Mouse (Mus musculus) left cerebral cortex, adult 2 months (tissue): ENCODE data around the gene Cdh18. TPM values are rescaled to one million over a fixed set of nuclear protein-coding genes. Genes with fewer than 3 reads are reported as not detected.
"Not testable (repeated sequence)": the region's sequence is repeated elsewhere in the genome, so short reads cannot be mapped to it uniquely, and the experiment has no call there.

Experiments
- DNase-seq, 2 experiments: peaks; one replicate each; pipeline ENCODE4 v3.0.0; 2021 to 2022; ENCODE audit warnings: low spot score in 2 of 2, mixed read lengths in 1 of 2; ENCODE audit errors: extremely low spot score in 1 of 2
- H3K27ac ChIP-seq: fragments of 200-600 bp; 2 replicates; pipeline ENCODE4 v1.8.1; 2022
- H3K4me3 ChIP-seq: fragments of 200-600 bp; 2 replicates; pipeline ENCODE4 v1.8.1; 2022
- CTCF ChIP-seq: fragments of 200-600 bp; IDR thresholded peaks from 2 replicates; pipeline ENCODE4 v1.8.1; 2022; ENCODE audit warnings: antibody characterized with exemption, mild to moderate bottlenecking, moderate library complexity
- intact Hi-C: fragments of 180-260 bp; cut with DNase I; formaldehyde crosslinking; loops from one replicate; pipeline ENCODE4 v1.15.1; 2025
- total RNA-seq, 2 experiments: library from RNA; stranded (reverse); gene quantifications; 2 replicates each; pipeline ENCODE4 v1.2.3; 2021

The Cdh18 gene
- total RNA-seq, 2 experiments from 2014 or later: 27.3 to 32.9 TPM

GRCm38 (mm10) chr15:23096601-23097000, 547.8 kb downstream of the Cdh18 start:
- Histone ChIP-seq H3K4me3 (no peak overlapping the region), H3K27ac (no peak overlapping the region)
- intact Hi-C loops: no loop called here
- DNase-seq: no peak
- TF ChIP-seq CTCF: no peak

GRCm38 (mm10) chr15:23104668-23105380, 556.0 kb downstream of the Cdh18 start:
- no peak for TF ChIP-seq CTCF
- intact Hi-C loops: no loop called here
- DNase-seq: no peak
- no peak overlapping the region for H3K4me3 ChIP-seq
- H3K27ac ChIP-seq: no peak overlapping the region

- no peak overlapping the region for H3K27ac ChIP-seq
- no peak overlapping the region for H3K4me3 ChIP-seq
- intact Hi-C loops: no loop called here
- no peak for TF ChIP-seq CTCF
- no peak for DNase-seq
These were observed 586.3 kb downstream of the Cdh18 start for GRCm38 (mm10) chr15:23134950-23135715.

DNA sequence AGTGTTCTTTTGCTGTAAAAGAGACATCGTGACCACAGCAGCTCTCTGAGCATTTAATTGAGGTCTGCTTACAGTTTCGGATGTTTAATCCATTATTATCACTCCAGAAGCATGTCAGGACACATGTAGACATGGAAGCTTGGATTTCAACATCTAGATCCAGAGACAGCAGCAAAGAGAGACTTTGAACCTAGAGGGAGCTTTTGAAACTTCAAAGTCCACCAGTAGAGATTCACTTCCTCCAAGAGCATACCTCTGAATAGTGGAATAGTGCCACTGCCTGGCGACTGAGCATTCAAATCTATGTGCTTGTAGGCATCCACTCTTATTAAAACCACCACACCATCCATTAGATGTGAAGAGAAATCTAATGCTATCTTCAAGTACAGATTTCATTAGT, 588.1 kb downstream of the Cdh18 start:
- intact Hi-C loops: no loop called here
- Histone ChIP-seq H3K4me3 (no peak overlapping the region), H3K27ac (no peak overlapping the region)
- TF ChIP-seq CTCF: no peak
- DNase-seq: no peak

- DNase-seq, H3K27ac ChIP-seq, intact Hi-C loops, H3K4me3 ChIP-seq: not testable (repeated sequence)
These were observed 594.1 kb downstream of the Cdh18 start for GRCm38 (mm10) chr15:23142907-23143306.

DNA sequence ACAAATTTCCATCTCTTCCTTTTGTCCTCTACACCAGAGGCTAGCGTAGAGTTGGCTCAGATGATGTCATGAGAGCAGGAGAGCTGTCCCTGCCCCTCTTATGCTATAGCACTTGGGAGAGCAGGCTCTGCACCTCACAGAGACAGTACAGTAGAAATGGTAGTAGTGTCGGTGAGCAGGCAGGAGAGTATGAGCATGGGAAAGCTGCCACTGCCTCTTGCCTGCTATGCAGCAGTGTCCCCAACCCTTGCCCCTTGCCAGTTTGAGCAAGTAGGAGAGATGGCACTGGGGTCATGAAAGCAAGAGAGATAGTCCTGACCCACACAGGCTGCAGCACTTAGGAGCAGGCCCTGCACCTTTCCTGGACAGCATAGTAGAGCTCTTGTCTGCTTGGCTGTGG, 607.1 kb downstream of the Cdh18 start:
- intact Hi-C loops: no loop called here
- no peak for TF ChIP-seq CTCF
- Histone ChIP-seq H3K4me3 (no peak overlapping the region), H3K27ac (no peak overlapping the region)
- no peak for DNase-seq

GRCm38 (mm10) chr15:23164869-23165268, 616.0 kb downstream of the Cdh18 start:
- intact Hi-C loops: no loop called here
- no peak for DNase-seq
- Histone ChIP-seq H3K27ac (no peak overlapping the region), H3K4me3 (no peak overlapping the region)
- no peak; the same call in 1 of the 2 replicates for TF ChIP-seq CTCF

DNA sequence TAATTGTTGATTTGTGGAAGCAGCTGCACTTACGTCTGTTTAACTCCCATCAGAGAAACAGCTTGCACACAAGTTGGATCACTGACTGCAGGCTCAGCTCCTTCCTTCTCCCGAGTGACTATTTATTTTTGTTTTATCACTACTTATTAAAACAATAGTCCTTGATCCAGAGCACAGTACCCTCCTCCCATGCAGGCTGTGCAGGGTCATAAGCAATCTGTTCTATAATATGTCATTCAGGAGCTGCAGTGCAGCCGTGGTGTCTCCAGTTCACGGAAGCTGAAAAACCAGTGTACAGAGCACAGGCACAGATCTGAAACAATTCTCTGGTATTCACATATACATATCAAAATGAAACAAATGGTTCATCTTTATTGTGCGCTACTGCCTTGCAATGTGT, 625.8 kb downstream of the Cdh18 start:
- no peak overlapping the region for H3K4me3 ChIP-seq
- DNase-seq: no peak
- H3K27ac ChIP-seq: no peak overlapping the region
- TF ChIP-seq CTCF: no peak
- intact Hi-C loops: no loop called here

- intact Hi-C loops: no loop called here
- Histone ChIP-seq H3K4me3 (no peak overlapping the region), H3K27ac (no peak overlapping the region)
- DNase-seq: no peak
- no peak for TF ChIP-seq CTCF
These were observed 663.2 kb downstream of the Cdh18 start for GRCm38 (mm10) chr15:23212068-23212467.

DNA sequence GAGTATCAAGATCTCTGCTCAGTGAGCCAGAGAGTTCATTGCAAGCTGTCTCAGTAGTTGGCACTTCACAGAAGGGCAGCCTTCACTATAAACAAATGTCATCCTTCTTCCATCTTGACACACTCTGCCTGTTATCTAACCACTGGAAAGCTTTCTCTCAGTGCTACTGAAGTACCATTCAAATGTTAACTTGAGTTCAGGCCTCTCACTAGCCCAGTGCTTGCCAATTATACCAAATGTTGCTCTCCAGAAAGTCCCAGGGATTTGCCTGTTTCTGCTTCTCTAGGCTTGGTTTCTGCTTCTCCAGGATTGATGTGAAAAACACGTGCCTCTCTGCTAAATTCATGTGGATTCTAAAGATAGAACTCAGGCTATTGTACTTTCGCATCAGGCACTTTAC, 681.8 kb downstream of the Cdh18 start:
- no peak for DNase-seq
- Histone ChIP-seq H3K4me3 (no peak overlapping the region), H3K27ac (no peak overlapping the region)
- intact Hi-C loops: no loop called here
- TF ChIP-seq CTCF: no peak

DNA sequence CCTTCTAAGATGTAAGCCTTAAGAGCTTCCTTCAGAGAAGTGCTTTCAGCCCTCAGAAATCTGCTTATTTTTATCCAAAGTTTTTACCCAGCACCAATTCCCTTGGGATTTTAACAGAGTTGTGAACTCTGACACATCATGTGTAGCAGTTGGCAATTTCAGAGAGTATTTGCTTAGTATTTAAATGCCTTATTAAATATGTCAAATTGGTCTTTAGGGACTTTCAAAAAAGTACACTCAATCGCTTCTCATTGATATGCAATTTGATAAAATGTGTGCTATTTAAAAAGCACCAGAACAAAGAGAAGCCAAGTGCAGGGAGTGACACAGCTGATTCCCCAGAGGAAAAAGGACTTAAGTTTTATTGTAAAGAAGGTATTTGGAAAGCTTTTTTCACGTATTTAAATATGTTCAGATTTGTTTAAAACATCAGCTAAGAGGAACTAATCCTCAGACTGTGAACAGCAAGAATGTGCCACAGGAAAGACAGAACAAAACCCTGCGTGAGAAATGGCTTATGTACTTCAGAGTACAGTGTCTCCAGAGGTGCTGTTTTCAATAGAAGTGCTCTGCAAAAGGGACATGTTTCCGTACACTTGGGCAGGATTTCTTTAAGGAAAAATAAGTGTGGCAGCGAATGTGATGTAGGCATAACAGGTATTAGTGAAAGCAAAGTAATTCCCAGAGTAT, 709.1 kb downstream of the Cdh18 start:
- DNase-seq: no peak
- intact Hi-C loops: no loop called here
- H3K27ac ChIP-seq: no peak overlapping the region
- H3K4me3 ChIP-seq: no peak overlapping the region
- no peak for TF ChIP-seq CTCF

DNA sequence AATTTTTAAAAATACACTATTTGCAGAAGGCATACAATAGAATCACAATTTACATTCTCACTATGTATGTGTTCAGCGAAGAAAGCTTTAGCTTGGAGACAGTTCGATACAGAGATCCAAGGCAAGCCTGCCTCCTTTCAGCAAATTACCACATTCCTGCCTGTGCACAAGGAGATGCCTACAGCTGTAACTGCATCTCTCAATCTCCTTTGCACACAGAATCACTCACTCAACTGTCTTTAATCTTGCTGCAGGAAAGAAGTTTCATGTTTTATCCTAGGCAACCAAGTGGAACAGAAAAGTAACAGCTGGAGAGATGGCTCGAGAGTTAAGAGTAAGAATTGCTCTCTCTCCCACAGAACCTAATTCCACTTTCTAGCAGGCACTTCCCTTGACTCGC, 729.6 kb downstream of the Cdh18 start:
- DNase-seq: no peak
- Histone ChIP-seq H3K4me3 (no peak overlapping the region), H3K27ac (no peak overlapping the region)
- no peak for TF ChIP-seq CTCF
- intact Hi-C loops: no loop called here
